Mouse (Mus musculus) midbrain, embryonic 16.5 days (tissue): ENCODE results near the gene Eif5. TPM values are rescaled to one million over a fixed set of nuclear protein-coding genes. Genes with fewer than 3 reads are reported as not detected.
A peak's percentile ranks its signal among the peaks of the same experiment; 100 is the strongest.

ENCODE experiments used
- ATAC-seq: fragments of 200-750 bp; cut with Nextera tagmentation; 2 replicates; pipeline ENCODE4 v1.8.0; 2017; ENCODE audit warnings: moderate TSS enrichment
- H3K27ac ChIP-seq: fragments of 300-500 bp; sonication (generic); 2 replicates; pipeline ENCODE4 v1.5.1; 2014; ENCODE audit warnings: mild to moderate bottlenecking, low read length, mixed read lengths
- H3K27me3 ChIP-seq: fragments of 300-500 bp; sonication (generic); 2 replicates; pipeline ENCODE4 v1.6.1; 2014; ENCODE audit warnings: low read depth, low read length, mixed read lengths; ENCODE audit not compliant: control insufficient read depth, insufficient read depth
- H3K36me3 ChIP-seq: fragments of 300-500 bp; sonication (generic); 2 replicates; pipeline ENCODE4 v1.6.1; 2014; ENCODE audit warnings: mild to moderate bottlenecking, low read length, moderate library complexity, mixed read lengths; ENCODE audit not compliant: control insufficient read depth, insufficient read depth
- H3K4me1 ChIP-seq: fragments of 300-500 bp; sonication (generic); 2 replicates; pipeline ENCODE4 v1.6.1; 2014; ENCODE audit warnings: mild to moderate bottlenecking, low read length, mixed read lengths; ENCODE audit not compliant: control insufficient read depth, insufficient read depth
- H3K4me2 ChIP-seq: fragments of 300-500 bp; sonication (generic); 2 replicates; pipeline ENCODE4 v1.6.1; 2014; ENCODE audit warnings: mild to moderate bottlenecking, low read length, mixed read lengths
- H3K4me3 ChIP-seq: fragments of 300-500 bp; sonication (generic); 2 replicates; pipeline ENCODE4 v1.5.1; 2014; ENCODE audit warnings: low read depth, mild to moderate bottlenecking, low read length, moderate library complexity, mixed read lengths
- H3K9ac ChIP-seq: fragments of 300-500 bp; sonication (generic); 2 replicates; pipeline ENCODE4 v1.6.1; 2014; ENCODE audit warnings: low read depth, low read length, mixed read lengths
- H3K9me3 ChIP-seq: fragments of 300-500 bp; sonication (generic); replicated peaks from 2 replicates; pipeline ENCODE4 v1.6.1; 2014; ENCODE audit warnings: mild to moderate bottlenecking, low read length, mixed read lengths; ENCODE audit not compliant: control insufficient read depth, poor library complexity, severe bottlenecking
- WGBS: fragments of 180-500 bp; shearing (Covaris S2); extraction: QIAGEN DNeasy Blood & Tissue Kit; methylation state at CpG from one replicate; pipeline ENCODE4 v1.1.7; 2014; 5-methylcytosine and 5-hydroxymethylcytosine counted together
- polyA plus RNA-seq: library from polyadenylated mRNA; unstranded; fragments of >200 nt; fragmentation: Nextera tagmentation; extraction: Ambion mirVana; gene quantifications from 2 replicates; pipeline ENCODE4 v1.2.1, GENCODE M21; 2015

The Eif5 gene
- polyA plus RNA-seq, 1 experiment from 2014 or later, result 502 TPM

DNA sequence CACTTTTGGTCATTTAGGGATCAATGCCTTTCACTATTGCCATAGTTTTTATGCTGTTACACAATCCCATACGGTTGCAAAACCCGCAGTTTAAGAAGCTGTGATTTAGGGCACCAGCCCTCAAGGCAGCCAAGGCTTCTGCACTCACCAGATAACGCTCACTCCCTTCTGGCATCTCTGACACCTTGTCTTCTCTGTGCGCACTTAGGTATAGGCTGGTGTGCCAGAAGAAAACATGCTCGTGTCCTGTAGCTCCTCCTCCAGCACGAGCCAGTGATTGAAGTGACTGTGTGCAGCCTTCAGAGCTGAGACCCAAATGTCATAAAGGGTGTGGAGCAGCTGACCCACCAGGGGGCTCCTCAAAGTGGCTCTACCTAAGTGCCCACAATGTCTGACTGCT, 2.5 kb upstream of the Eif5 start:
- H3K36me3 ChIP-seq, result peaks cover 7% of the 10 kb centered on the region
- no peaks in the 10 kb centered on the region for H3K27me3 ChIP-seq
- H3K4me2 ChIP-seq, result no peak overlapping the region
- no peaks in the 10 kb centered on the region for H3K9me3 ChIP-seq
- H3K4me3 ChIP-seq, result no peak overlapping the region
- 78% methylated on average over 6 of the region's 6 CpGs for WGBS
- peaks cover 23% of the 10 kb centered on the region for H3K4me1 ChIP-seq
- no peak for ATAC-seq
- no peak overlapping the region for H3K27ac ChIP-seq
- no peak overlapping the region for H3K9ac ChIP-seq

GRCm38 (mm10) chr12:111535762-111536161, 2.1 kb upstream of the Eif5 start:
- 94% methylated on average over 5 of the region's 5 CpGs for WGBS
- no peak overlapping the region for H3K9ac ChIP-seq
- H3K27ac ChIP-seq, result no peak overlapping the region
- no peak overlapping the region for H3K4me2 ChIP-seq
- no peak overlapping the region for H3K4me3 ChIP-seq
- no peaks in the 10 kb centered on the region for H3K27me3 ChIP-seq
- no peak for ATAC-seq
- peaks cover 26% of the 10 kb centered on the region for H3K4me1 ChIP-seq
- peaks cover 10% of the 10 kb centered on the region for H3K36me3 ChIP-seq
- no peaks in the 10 kb centered on the region for H3K9me3 ChIP-seq

GRCm38 (mm10) chr12:111536746-111537145, 1.1 kb upstream of the Eif5 start:
- peak overlapping the region; percentile 99; the same call in 1 of the 2 replicates for H3K27ac ChIP-seq
- 31% methylated on average over 4 of the region's 4 CpGs for WGBS

DNA sequence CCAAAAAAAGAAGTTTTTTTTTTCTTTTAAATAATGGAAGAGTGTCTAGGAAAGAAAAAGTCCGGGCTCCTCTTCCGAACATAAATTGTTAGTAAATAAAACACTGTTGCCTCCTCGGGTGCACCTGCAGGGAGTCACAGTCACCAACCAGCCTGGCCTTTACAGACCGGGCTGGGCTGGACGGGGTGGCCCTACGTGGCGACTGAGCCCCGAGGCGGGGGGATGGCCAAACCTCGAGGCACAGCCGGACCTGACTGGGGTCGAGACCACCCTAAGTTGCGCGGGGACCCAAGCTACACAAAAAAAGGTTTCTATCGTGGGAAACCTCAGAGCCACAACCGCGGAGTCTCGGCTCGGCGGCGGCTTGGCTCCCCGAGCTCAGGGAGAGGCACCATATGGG, 475 bp upstream of the Eif5 start:
- Histone ChIP-seq H3K9ac (peak overlapping the region; percentile 93), H3K27me3 (no peaks in the 10 kb centered on the region), H3K27ac (peak overlapping the region; percentile 99), H3K9me3 (no peaks in the 10 kb centered on the region), H3K36me3 (peaks cover 15% of the 10 kb centered on the region), H3K4me3 (peak overlapping the region; percentile 93), H3K4me2 (peak overlapping the region; percentile 68), H3K4me1 (peaks cover 35% of the 10 kb centered on the region)
- 0% methylated on average over 22 of the region's 22 CpGs for WGBS
- peak; percentile 62 for ATAC-seq

More at GRCm38 (mm10) chr12:111536746-111537145, 1.1 kb upstream of the Eif5 start:
- Histone ChIP-seq H3K27me3 (no peaks in the 10 kb centered on the region), H3K9me3 (no peaks in the 10 kb centered on the region), H3K4me2 (peak overlapping the region; percentile 68), H3K9ac (peak overlapping the region; percentile 93), H3K4me3 (peak overlapping the region; percentile 93), H3K36me3 (peaks cover 13% of the 10 kb centered on the region), H3K4me1 (peaks cover 35% of the 10 kb centered on the region)
- no peak for ATAC-seq

- Histone ChIP-seq H3K27ac (peak overlapping the region; percentile 99), H3K4me1 (peaks cover 35% of the 10 kb centered on the region), H3K9ac (peak overlapping the region; percentile 98), H3K27me3 (no peaks in the 10 kb centered on the region), H3K4me2 (peak overlapping the region; percentile 90), H3K9me3 (no peaks in the 10 kb centered on the region), H3K4me3 (peak overlapping the region; percentile 93), H3K36me3 (peaks cover 25% of the 10 kb centered on the region)
- peak; percentile 57 for ATAC-seq
- WGBS, result under 1% methylated on average over 110 of the region's 111 CpGs
These were observed 650 bp downstream of the Eif5 start for GRCm38 (mm10) chr12:111538292-111539040.

- Histone ChIP-seq H3K4me2 (peak overlapping the region; percentile 90), H3K27me3 (no peaks in the 10 kb centered on the region), H3K4me1 (peaks cover 35% of the 10 kb centered on the region), H3K36me3 (peaks cover 31% of the 10 kb centered on the region), H3K4me3 (peak overlapping the region; percentile 93), H3K9me3 (no peaks in the 10 kb centered on the region), H3K27ac (peak overlapping the region; percentile 99), H3K9ac (peak overlapping the region; percentile 98)
- under 1% methylated on average over 18 of the region's 18 CpGs for WGBS
- no peak for ATAC-seq
These were observed 1.2 kb downstream of the Eif5 start for GRCm38 (mm10) chr12:111539041-111539345.

DNA sequence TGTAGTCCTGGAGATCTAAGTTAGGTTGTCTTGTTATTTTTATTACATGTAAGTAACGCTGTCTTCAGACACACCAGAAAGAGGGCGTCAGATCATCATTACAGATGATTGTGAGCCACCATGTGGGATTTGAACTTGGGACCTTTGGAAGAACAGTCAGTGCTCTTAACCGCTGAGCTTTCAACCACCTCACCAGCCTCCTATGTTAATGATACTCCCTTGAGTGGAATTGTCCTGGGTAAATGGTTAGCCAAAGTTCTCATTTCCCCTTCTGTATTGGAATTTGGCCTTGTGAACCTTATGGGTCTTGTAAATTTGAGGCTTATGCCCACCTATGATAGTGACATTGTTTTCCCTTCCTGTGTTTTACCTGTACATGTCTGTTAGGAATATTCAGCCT, 9.3 kb downstream of the Eif5 start:
- WGBS, result 92% methylated on average over 3 of the region's 3 CpGs
- Histone ChIP-seq H3K36me3 (peaks cover 24% of the 10 kb centered on the region), H3K4me3 (no peak overlapping the region), H3K4me2 (no peak overlapping the region), H3K27me3 (no peaks in the 10 kb centered on the region), H3K9me3 (no peaks in the 10 kb centered on the region), H3K27ac (no peak overlapping the region), H3K4me1 (no peaks in the 10 kb centered on the region), H3K9ac (no peak overlapping the region)
- no peak for ATAC-seq

- 55% methylated on average over 2 of the region's 2 CpGs for WGBS
These were observed 10.9 kb downstream of the Eif5 start for GRCm38 (mm10) chr12:111548555-111549289.

GRCm38 (mm10) chr12:111550679-111551078, 12.9 kb downstream of the Eif5 start:
- ATAC-seq, result no peak
- H3K36me3 ChIP-seq, result peaks cover 6% of the 10 kb centered on the region; the same call in 1 of the 2 replicates
- 37% methylated on average over 1 of the region's 1 CpGs for WGBS

More at GRCm38 (mm10) chr12:111548555-111549289, 10.9 kb downstream of the Eif5 start:
- Histone ChIP-seq H3K9ac (no peak overlapping the region), H3K27me3 (no peaks in the 10 kb centered on the region), H3K9me3 (no peaks in the 10 kb centered on the region), H3K36me3 (peaks cover 9% of the 10 kb centered on the region; the same call in 1 of the 2 replicates), H3K27ac (no peak overlapping the region), H3K4me3 (no peak overlapping the region), H3K4me2 (no peak overlapping the region), H3K4me1 (no peaks in the 10 kb centered on the region)
- no peak for ATAC-seq

More at GRCm38 (mm10) chr12:111550679-111551078, 12.9 kb downstream of the Eif5 start:
- Histone ChIP-seq H3K9me3 (no peaks in the 10 kb centered on the region), H3K9ac (no peak overlapping the region), H3K4me2 (no peak overlapping the region), H3K4me3 (no peak overlapping the region), H3K27ac (no peak overlapping the region), H3K4me1 (no peaks in the 10 kb centered on the region), H3K27me3 (no peaks in the 10 kb centered on the region)
